Mouse (Mus musculus): ENCODE measurements at regions not wholly inside any gene's neighbourhood (a gene's known extent, or its start where the extent isn't known, plus 50 kb on each side); places are given as distances from the start of the nearest gene placed in this dataset.
"Not testable (repeated sequence)": the region's sequence is repeated elsewhere in the genome, so short reads cannot be mapped to it uniquely, and the experiment has no call there.

GRCm38 (mm10) chr5:76081379-76081778 lies 58.7 kb upstream of the Srd5a3 start:
- ATAC-seq (ENCODE audit: insufficient number of reproducible peaks, insufficient read depth, low FRiP score, low read depth); H3K27me3 ChIP-seq (ENCODE audit: control insufficient read depth, insufficient read depth, low read length); H3K9me3 ChIP-seq (ENCODE audit: control insufficient read depth, low read depth, low read length); H3K4me3 ChIP-seq (ENCODE audit: low read depth, low read length); H3K4me2 ChIP-seq (replicated peaks; ENCODE audit: low read depth, low read length); H3K27ac ChIP-seq (ENCODE audit: low read length); H3K9ac ChIP-seq (replicated peaks; ENCODE audit: low read depth, low read length); H3K36me3 ChIP-seq (ENCODE audit: control insufficient read depth, insufficient read depth, low read length); H3K4me1 ChIP-seq (ENCODE audit: control insufficient read depth, insufficient read depth, low read length): not testable (repeated sequence)
- WGBS: 77% methylated on average over 2 of the region's 2 CpGs

DNA sequence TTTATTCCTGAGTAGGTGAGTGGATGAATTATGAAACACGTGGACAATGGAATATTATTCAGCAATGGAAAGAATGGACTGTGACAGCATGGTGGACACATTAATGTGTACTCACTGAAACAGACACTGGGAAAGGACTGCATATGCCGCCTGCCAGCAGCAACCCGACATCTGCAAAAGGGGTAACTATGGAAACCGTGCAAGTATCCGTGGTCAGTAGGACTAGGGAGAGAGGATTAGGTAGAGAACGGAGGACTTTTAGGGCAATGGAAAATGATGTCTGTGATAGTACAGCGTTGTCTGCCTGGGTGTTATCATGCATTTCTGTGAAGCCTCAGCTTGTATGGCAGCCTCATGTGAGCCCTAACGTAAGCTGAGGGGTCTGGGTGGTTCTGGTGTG lies 59.6 kb upstream of the Srd5a3 start:
- Histone ChIP-seq H3K4me1 (ENCODE audit: control insufficient read depth, insufficient read depth, low read length) (no peaks in the 10 kb centered on the region), H3K9me3 (ENCODE audit: control insufficient read depth, low read depth, low read length) (no peaks in the 10 kb centered on the region), H3K9ac (replicated peaks; ENCODE audit: low read depth, low read length) (no peak overlapping the region), H3K27ac (ENCODE audit: low read length) (no peak overlapping the region), H3K4me2 (replicated peaks; ENCODE audit: low read depth, low read length) (no peak overlapping the region), H3K27me3 (ENCODE audit: control insufficient read depth, insufficient read depth, low read length) (no peaks in the 10 kb centered on the region), H3K36me3 (ENCODE audit: control insufficient read depth, insufficient read depth, low read length) (no peaks in the 10 kb centered on the region), H3K4me3 (ENCODE audit: low read depth, low read length) (no peak overlapping the region)
- no peak for ATAC-seq (ENCODE audit: insufficient number of reproducible peaks, insufficient read depth, low FRiP score, low read depth)
- WGBS: 89% methylated on average over 8 of the region's 8 CpGs

DNA sequence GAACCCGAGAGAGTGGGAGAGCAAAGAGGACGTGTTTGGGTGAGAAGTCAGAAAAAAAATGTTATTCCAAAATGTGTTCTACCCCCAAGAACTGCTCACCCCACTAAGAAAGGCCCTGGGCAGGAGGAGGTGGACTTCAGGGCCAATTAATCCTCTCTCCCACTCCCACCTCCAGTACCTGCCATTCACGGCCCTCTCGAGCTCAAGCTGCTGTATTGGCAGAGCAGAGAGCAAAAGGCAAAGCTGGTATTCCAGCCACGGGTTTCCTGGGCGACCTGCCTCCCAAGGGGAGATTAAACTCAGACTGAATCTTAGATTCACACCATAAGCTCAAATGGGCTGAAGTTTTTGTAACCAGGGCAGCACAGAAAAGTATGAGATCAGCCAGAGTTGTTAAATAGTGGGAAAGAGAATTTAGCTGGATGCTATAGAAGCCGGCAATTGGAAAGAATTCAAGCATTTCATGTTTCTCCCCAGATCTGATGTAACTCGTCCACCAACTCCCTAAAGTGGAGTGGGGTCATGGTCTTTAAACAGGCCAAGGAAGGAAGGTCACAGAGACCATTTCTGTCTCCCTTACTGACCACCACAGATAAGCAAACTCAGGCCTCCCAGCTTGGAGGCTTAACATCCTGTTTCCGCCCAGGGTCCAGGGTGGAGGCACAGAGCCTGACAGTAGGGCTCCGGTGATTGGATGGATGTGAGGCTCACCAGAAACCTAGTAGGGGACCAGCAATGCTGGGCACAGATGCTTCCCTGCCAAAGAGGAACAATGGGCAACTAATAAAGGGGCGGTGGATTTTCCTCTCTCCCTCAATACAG lies 60.7 kb upstream of the Srd5a3 start:
- Histone ChIP-seq H3K27me3 (ENCODE audit: control insufficient read depth, insufficient read depth, low read length) (no peaks in the 10 kb centered on the region), H3K4me3 (ENCODE audit: low read depth, low read length) (no peak overlapping the region), H3K4me1 (ENCODE audit: control insufficient read depth, insufficient read depth, low read length) (no peaks in the 10 kb centered on the region), H3K9me3 (ENCODE audit: control insufficient read depth, low read depth, low read length) (no peaks in the 10 kb centered on the region), H3K9ac (replicated peaks; ENCODE audit: low read depth, low read length) (no peak overlapping the region), H3K27ac (ENCODE audit: low read length) (no peak overlapping the region; the same call in 1 of the 2 replicates), H3K4me2 (replicated peaks; ENCODE audit: low read depth, low read length) (no peak overlapping the region), H3K36me3 (ENCODE audit: control insufficient read depth, insufficient read depth, low read length) (no peaks in the 10 kb centered on the region)
- ATAC-seq (ENCODE audit: insufficient number of reproducible peaks, insufficient read depth, low FRiP score, low read depth): no peak
- 59% methylated on average over 11 of the region's 11 CpGs for WGBS

DNA sequence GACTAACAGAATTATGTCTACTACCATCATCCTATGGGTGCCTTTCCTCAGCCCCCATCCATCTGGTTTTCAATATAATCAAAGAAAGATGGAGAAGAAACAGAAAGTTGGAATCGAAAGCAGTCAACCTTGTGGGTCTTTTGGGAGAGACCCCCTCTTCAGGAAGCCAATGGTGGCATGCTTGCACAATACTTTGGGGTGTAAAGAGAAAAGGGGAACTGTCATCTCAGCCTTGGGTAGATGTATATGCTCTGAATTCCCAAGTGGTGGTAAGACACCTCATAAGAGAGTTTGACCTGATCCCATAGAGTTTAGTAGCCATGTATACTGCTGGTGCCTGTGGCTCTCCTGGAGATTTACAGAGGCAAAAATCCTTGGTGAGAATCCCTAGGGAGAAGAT lies 61.6 kb upstream of the Srd5a3 start:
- no peak overlapping the region for H3K9ac ChIP-seq (replicated peaks; ENCODE audit: low read depth, low read length)
- WGBS: 93% methylated on average over 1 of the region's 1 CpGs
- no peak overlapping the region for H3K27ac ChIP-seq (ENCODE audit: low read length)
- no peak overlapping the region for H3K4me3 ChIP-seq (ENCODE audit: low read depth, low read length)
- no peaks in the 10 kb centered on the region for H3K9me3 ChIP-seq (ENCODE audit: control insufficient read depth, low read depth, low read length)
- H3K27me3 ChIP-seq (ENCODE audit: control insufficient read depth, insufficient read depth, low read length): no peaks in the 10 kb centered on the region
- H3K4me1 ChIP-seq (ENCODE audit: control insufficient read depth, insufficient read depth, low read length): no peaks in the 10 kb centered on the region
- H3K4me2 ChIP-seq (replicated peaks; ENCODE audit: low read depth, low read length): no peak overlapping the region
- H3K36me3 ChIP-seq (ENCODE audit: control insufficient read depth, insufficient read depth, low read length): no peaks in the 10 kb centered on the region
- ATAC-seq (ENCODE audit: insufficient number of reproducible peaks, insufficient read depth, low FRiP score, low read depth): no peak

DNA sequence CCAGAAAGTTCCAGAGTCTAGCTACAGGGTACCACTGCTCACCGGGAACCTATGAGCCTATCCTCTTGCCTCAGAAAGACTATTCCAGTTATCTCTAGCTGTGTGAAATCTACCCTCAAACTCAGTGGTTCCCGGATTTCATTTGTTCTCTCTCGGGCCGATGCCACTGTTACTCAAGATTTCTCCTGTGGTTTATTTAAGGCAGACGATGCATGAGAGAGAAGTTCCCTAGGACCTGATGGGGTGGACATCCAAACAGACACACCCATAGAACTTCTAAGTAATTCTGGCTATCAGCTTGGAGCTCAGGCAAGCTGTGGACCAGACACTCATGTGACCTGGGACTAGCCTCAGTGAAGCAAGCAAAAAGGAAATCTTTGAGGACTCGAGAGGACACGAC lies 63.8 kb upstream of the Srd5a3 start:
- H3K36me3 ChIP-seq (ENCODE audit: control insufficient read depth, insufficient read depth, low read length): no peaks in the 10 kb centered on the region
- no peaks in the 10 kb centered on the region for H3K4me1 ChIP-seq (ENCODE audit: control insufficient read depth, insufficient read depth, low read length)
- no peaks in the 10 kb centered on the region for H3K9me3 ChIP-seq (ENCODE audit: control insufficient read depth, low read depth, low read length)
- H3K4me2 ChIP-seq (replicated peaks; ENCODE audit: low read depth, low read length): no peak overlapping the region
- H3K4me3 ChIP-seq (ENCODE audit: low read depth, low read length): no peak overlapping the region
- H3K27ac ChIP-seq (ENCODE audit: low read length): no peak overlapping the region
- no peak for ATAC-seq (ENCODE audit: insufficient number of reproducible peaks, insufficient read depth, low FRiP score, low read depth)
- no peaks in the 10 kb centered on the region for H3K27me3 ChIP-seq (ENCODE audit: control insufficient read depth, insufficient read depth, low read length)
- 84% methylated on average over 7 of the region's 7 CpGs for WGBS
- no peak overlapping the region for H3K9ac ChIP-seq (replicated peaks; ENCODE audit: low read depth, low read length)

- H3K36me3 ChIP-seq (ENCODE audit: control insufficient read depth, insufficient read depth, low read length): no peaks in the 10 kb centered on the region
- no peaks in the 10 kb centered on the region for H3K27me3 ChIP-seq (ENCODE audit: control insufficient read depth, insufficient read depth, low read length)
- WGBS: 47% methylated on average over 8 of the region's 8 CpGs
- no peak overlapping the region for H3K4me3 ChIP-seq (ENCODE audit: low read depth, low read length)
- H3K4me1 ChIP-seq (ENCODE audit: control insufficient read depth, insufficient read depth, low read length): no peaks in the 10 kb centered on the region
- H3K27ac ChIP-seq (ENCODE audit: low read length): no peak overlapping the region
- no peak overlapping the region for H3K9ac ChIP-seq (replicated peaks; ENCODE audit: low read depth, low read length)
- no peaks in the 10 kb centered on the region for H3K9me3 ChIP-seq (ENCODE audit: control insufficient read depth, low read depth, low read length)
- ATAC-seq (ENCODE audit: insufficient number of reproducible peaks, insufficient read depth, low FRiP score, low read depth): no peak
- 0 out of 2 replicates have a peak overlapping the region, but pooled peaks have one; percentile 2 for H3K4me2 ChIP-seq (replicated peaks; ENCODE audit: low read depth, low read length)
Observed at GRCm38 (mm10) chr5:76075401-76075800, 64.7 kb upstream of the Srd5a3 start.

DNA sequence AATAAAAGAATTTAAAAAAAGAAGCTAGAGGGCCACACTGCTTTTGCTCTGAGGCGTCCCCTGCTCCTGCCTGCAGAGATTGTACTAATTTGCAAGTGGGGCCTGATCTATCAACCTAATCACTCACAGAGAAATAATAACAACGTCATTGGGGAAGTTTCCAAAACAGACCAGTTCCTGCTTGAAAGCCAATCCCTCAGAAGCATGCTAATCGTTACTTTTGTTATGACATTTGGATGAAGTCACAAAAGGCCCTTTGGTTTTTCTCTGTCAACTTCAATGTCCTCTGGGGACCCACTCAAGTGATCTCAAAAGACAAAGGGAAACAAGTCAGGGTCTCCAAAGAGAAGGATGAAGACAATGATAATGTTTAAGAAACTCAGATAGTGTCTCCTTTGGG lies 72.2 kb upstream of the Srd5a3 start:
- no peak for ATAC-seq (ENCODE audit: insufficient number of reproducible peaks, insufficient read depth, low FRiP score, low read depth)
- WGBS: 41% methylated on average over 3 of the region's 3 CpGs

DNA sequence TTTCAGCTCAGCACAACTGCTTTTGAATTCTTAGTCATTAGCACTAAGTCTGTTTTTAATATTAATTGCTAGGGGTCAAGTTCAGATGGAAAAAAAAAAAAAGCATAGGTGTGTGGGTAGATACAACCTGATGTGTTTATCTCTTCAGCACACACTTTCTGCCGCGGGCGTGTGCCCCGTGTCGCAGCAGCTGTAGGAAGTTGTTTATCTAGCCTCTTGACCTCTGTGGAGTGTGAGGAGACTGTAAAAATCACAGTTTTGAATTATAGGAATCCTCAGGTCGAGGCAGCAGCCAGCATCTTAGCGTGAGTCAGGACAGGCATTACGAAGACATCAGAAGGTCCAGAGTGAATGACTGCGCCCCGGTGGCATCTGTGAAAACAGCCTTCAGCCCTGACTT lies 72.8 kb upstream of the Srd5a3 start:
- Histone ChIP-seq H3K4me2 (replicated peaks; ENCODE audit: low read depth, low read length) (no peak overlapping the region), H3K36me3 (ENCODE audit: control insufficient read depth, insufficient read depth, low read length) (no peaks in the 10 kb centered on the region), H3K4me1 (ENCODE audit: control insufficient read depth, insufficient read depth, low read length) (peaks cover 15% of the 10 kb centered on the region), H3K9ac (replicated peaks; ENCODE audit: low read depth, low read length) (no peak overlapping the region), H3K4me3 (ENCODE audit: low read depth, low read length) (no peak overlapping the region), H3K9me3 (ENCODE audit: control insufficient read depth, low read depth, low read length) (no peaks in the 10 kb centered on the region), H3K27me3 (ENCODE audit: control insufficient read depth, insufficient read depth, low read length) (no peaks in the 10 kb centered on the region), H3K27ac (ENCODE audit: low read length) (no peak overlapping the region)
- 14% methylated on average over 10 of the region's 10 CpGs for WGBS
- no peak for ATAC-seq (ENCODE audit: insufficient number of reproducible peaks, insufficient read depth, low FRiP score, low read depth)

More for the DNA sequence above, 72.2 kb upstream of the Srd5a3 start:
- Histone ChIP-seq H3K27me3 (ENCODE audit: control insufficient read depth, insufficient read depth, low read length) (no peaks in the 10 kb centered on the region), H3K4me1 (ENCODE audit: control insufficient read depth, insufficient read depth, low read length) (peaks cover 15% of the 10 kb centered on the region), H3K27ac (ENCODE audit: low read length) (no peak overlapping the region), H3K4me2 (replicated peaks; ENCODE audit: low read depth, low read length) (no peak overlapping the region), H3K4me3 (ENCODE audit: low read depth, low read length) (no peak overlapping the region), H3K9me3 (ENCODE audit: control insufficient read depth, low read depth, low read length) (no peaks in the 10 kb centered on the region), H3K9ac (replicated peaks; ENCODE audit: low read depth, low read length) (no peak overlapping the region), H3K36me3 (ENCODE audit: control insufficient read depth, insufficient read depth, low read length) (no peaks in the 10 kb centered on the region)

GRCm38 (mm10) chr5:76065789-76066188 lies 74.3 kb upstream of the Srd5a3 start:
- Histone ChIP-seq H3K9me3 (ENCODE audit: control insufficient read depth, low read depth, low read length) (no peaks in the 10 kb centered on the region), H3K27me3 (ENCODE audit: control insufficient read depth, insufficient read depth, low read length) (no peaks in the 10 kb centered on the region), H3K9ac (replicated peaks; ENCODE audit: low read depth, low read length) (no peak overlapping the region), H3K4me1 (ENCODE audit: control insufficient read depth, insufficient read depth, low read length) (peaks cover 15% of the 10 kb centered on the region), H3K36me3 (ENCODE audit: control insufficient read depth, insufficient read depth, low read length) (no peaks in the 10 kb centered on the region), H3K4me3 (ENCODE audit: low read depth, low read length) (no peak overlapping the region), H3K4me2 (replicated peaks; ENCODE audit: low read depth, low read length) (no peak overlapping the region), H3K27ac (ENCODE audit: low read length) (no peak overlapping the region)
- WGBS: 28% methylated on average over 4 of the region's 4 CpGs
- ATAC-seq (ENCODE audit: insufficient number of reproducible peaks, insufficient read depth, low FRiP score, low read depth): no peak
